Comparison of ENCODE assay signal across 8 mouse cellular contexts in the genomic region with DNA sequence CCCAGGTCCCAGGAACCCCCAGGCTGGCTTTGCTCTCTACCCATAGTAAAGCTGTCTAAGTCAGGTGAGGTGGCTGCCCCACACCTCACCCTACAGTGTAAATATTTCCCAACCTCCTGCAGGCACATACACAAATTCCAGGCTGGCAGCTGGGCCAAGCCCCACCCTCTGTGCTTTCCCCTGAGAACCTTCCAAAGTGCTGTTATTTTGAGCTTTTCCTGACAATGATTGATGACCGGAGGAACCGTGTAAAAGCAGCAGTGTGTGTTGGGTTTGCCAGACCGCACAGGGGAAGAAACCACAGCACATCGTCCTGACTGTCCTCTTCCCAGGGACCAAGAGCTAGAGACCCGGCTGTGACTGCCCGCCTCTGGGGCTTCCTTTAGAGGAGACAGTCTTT. TPM values are rescaled to one million over a fixed set of nuclear protein-coding genes. Genes with fewer than 3 reads are reported as not detected.
DNase-seq lines count a peak whose midpoint lies in the region; ATAC-seq lines count a peak whose summit lies in the region.

A gene (plus strand): TSS at position 204 of the 400 bp plus-strand sequence.

- H3K4me2 ChIP-seq in embryonic facial prominence, embryonic 15.5 days (replicated peaks): no peak within 1 kb of the TSS; the same call in 1 of the 2 replicates
- 0 out of 2 replicates have a peak within 1 kb of the TSS, but pooled peaks have one; percentile 13 for H3K4me2 ChIP-seq in hindbrain, embryonic 12.5 days (replicated peaks)
- H3K4me2 ChIP-seq in limb, embryonic 15.5 days: no peak within 1 kb of the TSS
- peak within 1 kb of the TSS; percentile 40 for H3K4me2 ChIP-seq in stomach, embryonic 15.5 days

- peak; percentile 69 for DNase-seq in adrenal gland, adult 2 months
- DNase-seq in left cerebral cortex, postnatal 4 days: no peak
- no peak for DNase-seq in cerebellum, postnatal 4 days (ENCODE audit: low spot score in 2 of 2)
- no peak for DNase-seq in left cerebral cortex, adult 8-10 months (ENCODE audit: low spot score in 2 of 2)

- 36% methylated on average over 6 of the region's 6 CpGs for WGBS in embryonic facial prominence, embryonic 15.5 days
- WGBS in hindbrain, embryonic 12.5 days: 32% methylated on average over 6 of the region's 6 CpGs
- 14% methylated on average over 6 of the region's 6 CpGs for WGBS in limb, embryonic 15.5 days
- WGBS in stomach, embryonic 15.5 days: 10% methylated on average over 6 of the region's 6 CpGs

- H3K9me3 ChIP-seq in embryonic facial prominence, embryonic 15.5 days (replicated peaks): no peaks in the 10 kb centered on the region
- no peaks in the 10 kb centered on the region for H3K9me3 ChIP-seq in hindbrain, embryonic 12.5 days (replicated peaks)
- no peaks in the 10 kb centered on the region for H3K9me3 ChIP-seq in limb, embryonic 15.5 days
- H3K9me3 ChIP-seq in stomach, embryonic 15.5 days: no peaks in the 10 kb centered on the region

- H3K27me3 ChIP-seq in embryonic facial prominence, embryonic 15.5 days: peaks cover 3% of the 10 kb centered on the region; the same call in 1 of the 2 replicates
- no peaks in the 10 kb centered on the region for H3K27me3 ChIP-seq in hindbrain, embryonic 12.5 days
- peaks cover 10% of the 10 kb centered on the region; the same call in 1 of the 2 replicates for H3K27me3 ChIP-seq in limb, embryonic 15.5 days
- H3K27me3 ChIP-seq in stomach, embryonic 15.5 days (replicated peaks): no peaks in the 10 kb centered on the region

- no peak within 1 kb of the TSS for H3K27ac ChIP-seq in embryonic facial prominence, embryonic 15.5 days (replicated peaks)
- peak within 1 kb of the TSS; percentile 9; the same call in 1 of the 2 replicates for H3K27ac ChIP-seq in hindbrain, embryonic 12.5 days
- H3K27ac ChIP-seq in limb, embryonic 15.5 days: no peak within 1 kb of the TSS
- peak within 1 kb of the TSS; percentile 72 for H3K27ac ChIP-seq in stomach, embryonic 15.5 days

- H3K9ac ChIP-seq in embryonic facial prominence, embryonic 15.5 days: no peak within 1 kb of the TSS
- H3K9ac ChIP-seq in hindbrain, embryonic 12.5 days: no peak within 1 kb of the TSS
- H3K9ac ChIP-seq in limb, embryonic 15.5 days: no peak within 1 kb of the TSS
- H3K9ac ChIP-seq in stomach, embryonic 15.5 days: no peak within 1 kb of the TSS

- no peak for ATAC-seq in embryonic facial prominence, embryonic 15.5 days (ENCODE audit: insufficient number of reproducible peaks, low FRiP score, low TSS enrichment, low read depth)
- ATAC-seq in hindbrain, embryonic 12.5 days (ENCODE audit: low FRiP score): peak; percentile 32; the same call in 1 of the 2 replicates
- ATAC-seq in limb, embryonic 15.5 days (ENCODE audit: insufficient number of reproducible peaks, low FRiP score, low TSS enrichment, low read depth): no peak
- peak; percentile 92 for ATAC-seq in stomach, embryonic 15.5 days (ENCODE audit: insufficient read depth, low FRiP score, low read depth)

- intact Hi-C loops in left cerebral cortex, postnatal 4 days (cut with DNase I): loop anchor here (5.0 to 10.0 kb wide), 3 partner anchors 54 to 1177 kb away; a partner anchor contains a TSS

- peak within 1 kb of the TSS; percentile 16; the same call in 1 of the 2 replicates for H3K4me3 ChIP-seq in embryonic facial prominence, embryonic 15.5 days (replicated peaks)
- no peak within 1 kb of the TSS for H3K4me3 ChIP-seq in hindbrain, embryonic 12.5 days
- peak within 1 kb of the TSS; percentile 12 for H3K4me3 ChIP-seq in limb, embryonic 15.5 days
- H3K4me3 ChIP-seq in stomach, embryonic 15.5 days (replicated peaks): peak within 1 kb of the TSS; percentile 30

- no peaks in the 10 kb centered on the region for H3K36me3 ChIP-seq in embryonic facial prominence, embryonic 15.5 days
- peaks cover 11% of the 10 kb centered on the region for H3K36me3 ChIP-seq in hindbrain, embryonic 12.5 days
- H3K36me3 ChIP-seq in limb, embryonic 15.5 days: no peaks in the 10 kb centered on the region
- no peaks in the 10 kb centered on the region for H3K36me3 ChIP-seq in stomach, embryonic 15.5 days

- H3K4me1 ChIP-seq in embryonic facial prominence, embryonic 15.5 days: peaks cover 4% of the 10 kb centered on the region; the same call in 1 of the 2 replicates
- peaks cover 8% of the 10 kb centered on the region for H3K4me1 ChIP-seq in hindbrain, embryonic 12.5 days
- H3K4me1 ChIP-seq in limb, embryonic 15.5 days: peaks cover 7% of the 10 kb centered on the region; the same call in 1 of the 2 replicates
- H3K4me1 ChIP-seq in stomach, embryonic 15.5 days: peaks cover 13% of the 10 kb centered on the region

RNA-seq across cellular contexts. Expression of the gene that starts here (rescaled TPM):
- total RNA-seq in adrenal gland, adult 2 months (2021): 10 to 100 TPM in 1 of 2 experiments, 1 to 10 TPM in 1; 3.8 to 13.4 TPM
- 16.6 and 22.8 TPM in 2 replicates for polyA plus RNA-seq in adrenal gland, adult 2 months (2012; rRNA removed)
- polyA plus RNA-seq in embryonic facial prominence, embryonic 15.5 days (2015; fragmentation: Nextera tagmentation; extraction: Ambion mirVana): 31.0 and 31.8 TPM in 2 replicates
- polyA plus RNA-seq in hindbrain, embryonic 12.5 days (2016; fragmentation: Nextera tagmentation; extraction: Ambion mirVana): 9.5 and 9.7 TPM in 2 replicates
- polyA plus RNA-seq in limb, embryonic 15.5 days (2015; fragmentation: Nextera tagmentation; extraction: Ambion mirVana): 38.3 and 47.2 TPM in 2 replicates
- 32.2 and 33.7 TPM in 2 replicates for polyA plus RNA-seq in stomach, embryonic 15.5 days (2015; fragmentation: Nextera tagmentation; extraction: Ambion mirVana)
- total RNA-seq in left cerebral cortex, postnatal 4 days (2021): 1 to 10 TPM in 1 of 2 experiments, under 1 TPM in 1; 0.54 to 2.7 TPM
- total RNA-seq in left cerebral cortex, adult 8-10 months (2022): 1 to 10 TPM; 1.7 to 3.3 (median 2.4) TPM

Comparison
In these comparisons a context has a peak if more than half of its experiments do, and no peak if none do; other contexts are left out.
1. ATAC-seq: peak in hindbrain, embryonic 12.5 days (single experiment) and stomach, embryonic 15.5 days (single experiment); none in embryonic facial prominence, embryonic 15.5 days (single experiment) and limb, embryonic 15.5 days (single experiment).
2. H3K27ac ChIP-seq: peak in hindbrain, embryonic 12.5 days (single experiment) and stomach, embryonic 15.5 days (single experiment); none in embryonic facial prominence, embryonic 15.5 days (single experiment) and limb, embryonic 15.5 days (single experiment).
3. H3K4me2 ChIP-seq: peak in hindbrain, embryonic 12.5 days (single experiment) and stomach, embryonic 15.5 days (single experiment); none in embryonic facial prominence, embryonic 15.5 days (single experiment) and limb, embryonic 15.5 days (single experiment).